Mouse (Mus musculus) lung, postnatal 4 days (tissue): ENCODE measurements at regions not wholly inside any gene's neighbourhood (a gene's known extent, or its start where the extent isn't known, plus 50 kb on each side); places are given as distances from the start of the nearest gene placed in this dataset.

Source experiments
- DNase-seq, 2 experiments: peaks; one replicate each; pipeline ENCODE4 v3.0.0; 2021

DNA sequence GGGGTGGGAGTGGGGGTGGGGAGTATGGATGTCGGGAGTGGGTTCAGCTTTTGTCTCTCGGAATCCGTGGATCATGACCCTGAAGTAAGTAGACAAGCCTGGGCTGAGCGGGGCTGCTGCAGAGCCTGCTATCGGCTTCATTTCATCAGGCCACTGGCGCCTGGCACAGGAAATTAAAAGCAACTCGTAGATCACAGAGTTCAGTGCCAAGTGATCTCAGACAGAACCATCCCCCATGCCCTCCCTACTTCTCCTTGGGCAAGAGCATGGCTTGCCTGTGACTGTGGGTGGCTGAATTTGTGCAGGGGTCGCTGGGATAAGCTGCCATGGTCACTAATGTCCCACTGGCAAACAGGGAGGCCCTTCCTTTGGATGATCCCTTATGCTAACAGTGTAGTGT lies 161.3 kb upstream of the Il12b start:
- DNase-seq, result no peak

DNA sequence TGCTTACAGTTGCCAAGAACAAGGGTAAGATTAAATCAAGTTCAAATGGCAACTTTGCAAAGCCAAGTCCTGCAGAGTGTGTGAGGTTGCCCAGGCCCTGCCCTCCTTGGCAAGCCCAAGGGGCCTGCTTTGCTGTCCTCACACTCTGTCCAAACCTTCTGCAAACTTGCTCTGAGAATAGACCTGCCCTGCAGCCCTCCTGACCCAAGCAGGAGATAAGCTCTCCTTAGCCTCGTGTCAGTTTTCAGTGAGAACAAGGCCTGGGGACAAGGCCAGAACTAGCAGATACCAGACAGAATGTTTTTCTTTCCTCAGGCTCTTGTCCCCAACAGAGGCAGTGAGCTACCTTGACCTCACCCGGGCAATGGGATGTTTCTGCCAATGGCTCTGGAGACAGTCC lies 156.7 kb upstream of the Il12b start:
- DNase-seq, result no peak

- DNase-seq, result no peak
These were observed 148.0 kb upstream of the Il12b start for GRCm38 (mm10) chr11:44251821-44252220.

GRCm38 (mm10) chr11:44260376-44261111 lies 139.3 kb upstream of the Il12b start:
- DNase-seq, result no peak

DNA sequence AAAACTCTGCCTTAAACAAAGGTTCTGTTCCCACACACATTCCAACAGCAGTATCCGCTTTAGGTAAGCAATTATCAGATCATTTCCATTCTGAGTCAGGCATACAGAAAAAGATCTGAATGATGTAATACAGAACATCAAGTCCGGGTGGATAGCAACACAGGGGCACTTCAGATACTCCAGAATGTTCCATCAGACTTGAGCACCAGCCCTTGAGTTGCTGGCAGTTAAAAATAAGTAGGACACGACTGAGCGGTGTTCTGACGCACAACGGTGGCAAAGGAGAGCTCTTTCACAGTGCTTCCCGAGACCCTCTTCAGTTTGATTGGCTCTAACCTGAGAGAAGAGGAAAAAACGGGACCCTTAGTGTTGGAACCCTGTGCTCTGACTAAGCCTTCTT lies 138.2 kb upstream of the Il12b start:
- no peak for DNase-seq

- DNase-seq, result no peak
These were observed 137.3 kb upstream of the Il12b start for GRCm38 (mm10) chr11:44262571-44262970.

DNA sequence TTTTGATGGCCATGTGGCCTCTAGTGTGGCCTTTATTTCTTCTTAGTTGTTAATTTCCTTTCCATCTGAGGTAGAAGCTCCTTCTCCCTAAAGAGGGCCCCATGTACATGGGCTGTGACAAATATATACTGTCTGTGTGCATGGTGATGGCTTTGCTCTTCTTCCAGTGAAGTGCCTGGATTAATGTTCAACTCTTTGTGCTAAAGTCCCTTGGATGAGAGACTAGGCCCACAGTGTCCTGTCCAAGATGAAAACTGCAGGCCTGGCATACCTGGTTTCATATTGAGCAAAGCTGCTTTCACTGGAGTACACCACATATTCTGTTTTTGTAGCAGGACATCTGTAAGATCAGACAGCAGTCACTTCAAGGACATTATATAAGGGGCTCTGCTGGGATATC lies 127.6 kb upstream of the Il12b start:
- no peak for DNase-seq

GRCm38 (mm10) chr11:44278521-44279208 lies 121.2 kb upstream of the Il12b start:
- DNase-seq, result peak in 1 of 2 experiments; percentile 19

DNA sequence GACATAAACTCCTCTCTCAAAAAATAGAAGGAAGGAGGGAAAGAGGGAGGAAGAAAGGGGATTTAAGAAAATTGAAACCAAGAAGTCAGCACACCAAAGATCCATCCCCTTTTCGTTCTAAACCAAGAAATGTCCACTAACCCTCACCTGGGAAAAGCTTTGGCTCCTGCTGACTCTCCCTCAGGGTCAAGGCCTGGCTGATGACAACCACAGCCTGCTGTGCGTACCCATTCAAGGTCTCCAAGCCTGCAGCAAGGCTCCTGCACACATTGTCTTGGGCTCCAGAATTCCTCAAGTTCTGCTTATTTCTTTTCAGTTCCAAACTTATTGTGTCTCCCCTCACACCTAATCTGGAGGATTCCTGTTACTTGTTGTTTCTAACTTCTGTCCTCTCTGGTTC lies 113.9 kb upstream of the Il12b start:
- no peak for DNase-seq

- DNase-seq, result no peak
These were observed 111.0 kb upstream of the Il12b start for GRCm38 (mm10) chr11:44288825-44289224.

DNA sequence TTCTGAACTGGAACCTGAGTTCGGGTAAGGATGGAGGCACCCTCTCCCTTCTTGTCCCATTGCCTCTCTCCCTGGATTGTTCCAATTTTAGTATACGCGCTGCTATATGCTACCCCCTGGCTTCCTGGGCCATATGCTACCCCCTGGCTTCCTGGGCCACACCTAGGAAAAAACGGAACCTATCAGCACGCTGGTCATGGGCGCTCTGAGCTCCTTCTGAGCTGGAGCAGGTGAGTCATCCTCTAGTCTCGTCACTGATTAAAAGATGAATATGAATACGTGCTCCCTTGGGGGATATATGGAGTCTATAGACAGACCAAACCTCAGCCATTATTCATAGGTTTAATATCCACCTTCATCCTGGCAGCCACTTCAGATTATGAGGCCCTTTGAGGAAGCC lies 96.1 kb upstream of the Il12b start:
- no peak for DNase-seq

GRCm38 (mm10) chr11:44316061-44316460 lies 83.8 kb upstream of the Il12b start:
- DNase-seq, result no peak

- DNase-seq, result no peak
These were observed 80.7 kb upstream of the Il12b start for GRCm38 (mm10) chr11:44319136-44319535.

DNA sequence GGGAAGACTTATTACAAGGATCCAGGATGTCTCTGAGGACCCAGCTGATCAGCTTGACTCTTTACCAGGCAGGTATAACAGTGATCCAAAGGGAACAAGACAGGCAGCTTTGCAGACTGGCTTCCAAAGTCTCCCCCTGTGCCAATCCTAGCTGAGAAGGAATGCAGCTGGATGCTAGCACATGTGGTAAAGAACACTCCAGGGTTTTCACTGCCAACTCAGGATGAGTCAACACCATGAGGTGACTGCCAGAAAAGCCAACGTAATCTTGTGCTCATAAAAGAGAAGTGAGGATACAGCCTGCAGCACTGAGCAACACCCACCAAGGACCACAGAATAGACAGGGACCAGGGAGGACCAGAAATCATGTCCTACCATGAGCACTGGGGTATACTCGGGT lies 76.5 kb upstream of the Il12b start:
- DNase-seq, result peak; percentile 17 to 28

DNA sequence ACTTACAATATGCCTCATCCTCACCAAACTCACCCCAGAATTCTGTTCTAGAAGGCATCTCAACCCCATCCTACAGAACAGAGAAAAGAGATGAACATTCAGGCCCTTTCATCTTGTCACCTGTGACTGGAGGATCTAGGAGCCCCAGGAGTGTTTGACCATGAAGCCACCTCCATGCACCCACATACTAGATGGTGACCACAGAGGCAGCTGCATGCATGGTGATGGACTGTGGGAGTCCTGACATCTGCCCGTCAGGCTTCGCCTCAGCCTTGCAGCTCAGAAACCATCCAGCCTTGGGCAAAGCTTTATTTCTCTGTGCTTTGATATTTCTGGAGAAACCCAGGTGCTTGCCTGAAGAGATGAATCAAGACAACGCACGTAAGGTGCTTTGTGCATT lies 74.8 kb upstream of the Il12b start:
- no peak for DNase-seq

GRCm38 (mm10) chr11:44325525-44325924 lies 74.3 kb upstream of the Il12b start:
- no peak for DNase-seq

- no peak for DNase-seq
These were observed 70.4 kb upstream of the Il12b start for GRCm38 (mm10) chr11:44329503-44329902.

- no peak for DNase-seq
These were observed 69.4 kb upstream of the Il12b start for GRCm38 (mm10) chr11:44330438-44330837.

- DNase-seq, result peak in 1 of 2 experiments; percentile 72
These were observed 68.8 kb upstream of the Il12b start for GRCm38 (mm10) chr11:44330851-44331773.

DNA sequence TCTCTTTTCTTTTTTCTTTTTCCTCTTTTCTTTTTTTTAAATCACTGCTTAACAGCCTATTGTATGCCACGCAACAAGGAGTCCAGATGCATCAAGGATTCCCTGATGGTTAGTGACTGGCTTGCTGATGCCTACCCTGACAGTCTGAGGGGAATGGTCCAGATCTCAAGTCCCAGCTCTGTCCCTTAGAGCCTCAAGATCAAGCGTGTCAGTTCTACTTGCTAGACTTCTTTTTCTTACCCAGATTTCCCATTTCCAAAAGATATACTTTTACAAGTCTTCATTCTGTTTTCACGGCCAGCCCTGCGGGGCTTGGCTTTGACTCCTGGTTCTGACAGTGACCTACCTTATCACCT lies 68.1 kb upstream of the Il12b start:
- DNase-seq, result no peak

GRCm38 (mm10) chr11:44340531-44340930 lies 59.3 kb upstream of the Il12b start:
- DNase-seq, result no peak

- DNase-seq, result no peak
These were observed 51.6 kb upstream of the Il12b start for GRCm38 (mm10) chr11:44348308-44348707.

DNA sequence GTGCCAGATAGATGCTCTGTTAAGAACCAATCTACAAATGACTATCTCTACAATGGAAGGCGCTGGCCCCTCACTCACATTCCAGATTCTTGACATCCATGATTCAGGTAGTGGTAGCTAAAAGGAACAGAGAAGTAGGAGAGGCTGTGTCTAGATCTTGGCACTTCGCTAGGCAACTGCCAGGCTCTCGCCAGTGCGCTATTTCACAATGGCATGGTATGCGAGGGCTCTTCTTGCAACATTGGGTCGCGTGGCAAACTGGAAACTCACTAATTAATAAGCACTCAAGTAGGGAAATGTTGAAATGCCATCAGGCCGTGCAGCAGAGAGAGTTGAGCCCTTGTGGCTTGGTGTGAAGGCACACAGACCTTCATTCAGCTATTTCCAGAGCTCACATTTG lies 50.3 kb upstream of the Il12b start:
- DNase-seq, result peak; percentile 34 to 60
